Mouse (Mus musculus) forebrain, embryonic 13.5 days (tissue): Measurements from ENCODE around the gene Olfr119. TPM values are rescaled to one million over a fixed set of nuclear protein-coding genes. Genes with fewer than 3 reads are reported as not detected.
"Not testable (repeated sequence)": the region's sequence is repeated elsewhere in the genome, so short reads cannot be mapped to it uniquely, and the experiment has no call there.

Source experiments
- ATAC-seq: fragments of 200-750 bp; cut with Nextera tagmentation; 2 replicates; pipeline ENCODE4 v1.8.0; 2017
- H3K27ac ChIP-seq: fragments of 300-500 bp; sonication (generic); 2 replicates; pipeline ENCODE4 v1.5.1; 2015; ENCODE audit warnings: inconsistent platforms, mild to moderate bottlenecking, moderate library complexity
- H3K27me3 ChIP-seq: fragments of 300-500 bp; sonication (generic); 2 replicates; pipeline ENCODE4 v1.6.1; 2015; ENCODE audit warnings: mild to moderate bottlenecking, inconsistent platforms
- H3K36me3 ChIP-seq: fragments of 300-500 bp; sonication (generic); 2 replicates; pipeline ENCODE4 v1.6.1; 2015; ENCODE audit warnings: mild to moderate bottlenecking, inconsistent platforms; ENCODE audit not compliant: poor library complexity, severe bottlenecking
- H3K4me1 ChIP-seq: fragments of 300-500 bp; sonication (generic); 2 replicates; pipeline ENCODE4 v1.6.1; 2015; ENCODE audit warnings: inconsistent platforms
- H3K4me2 ChIP-seq: fragments of 300-500 bp; sonication (generic); 2 replicates; pipeline ENCODE4 v1.6.1; 2015; ENCODE audit warnings: inconsistent platforms, mild to moderate bottlenecking, moderate library complexity
- H3K4me3 ChIP-seq: fragments of 300-500 bp; sonication (generic); 2 replicates; pipeline ENCODE4 v1.5.1; 2015; ENCODE audit warnings: mild to moderate bottlenecking, inconsistent platforms
- H3K9ac ChIP-seq: fragments of 300-500 bp; sonication (generic); 2 replicates; pipeline ENCODE4 v1.6.1; 2015; ENCODE audit warnings: mild to moderate bottlenecking, inconsistent platforms
- H3K9me3 ChIP-seq: fragments of 300-500 bp; sonication (generic); replicated peaks from 2 replicates; pipeline ENCODE4 v1.6.1; 2016; ENCODE audit warnings: inconsistent platforms
- WGBS: fragments of 180-500 bp; shearing (Covaris S2); methylation state at CpG from one replicate; pipeline ENCODE4 v1.1.7; 2015; 5-methylcytosine and 5-hydroxymethylcytosine counted together
- polyA plus RNA-seq: library from polyadenylated mRNA; unstranded; fragments of >200 nt; fragmentation: Nextera tagmentation; extraction: Ambion mirVana; gene quantifications from 2 replicates; pipeline ENCODE4 v1.2.1, GENCODE M21; 2015

Gene Olfr119
- not detected in 2 replicates for polyA plus RNA-seq

- not testable (repeated sequence) for H3K36me3 ChIP-seq, H3K4me2 ChIP-seq, H3K27ac ChIP-seq, ATAC-seq, H3K9ac ChIP-seq, H3K4me3 ChIP-seq, H3K4me1 ChIP-seq, H3K27me3 ChIP-seq, H3K9me3 ChIP-seq
- 76% methylated on average over 1 of the region's 1 CpGs for WGBS
Measured at GRCm38 (mm10) chr17:37696264-37696663, at the start of gene Olfr119. Gene Olfr119, plus strand, starts transcription at chr17:37696564.

GRCm38 (mm10) chr17:37663682-37664081 is 32.7 kb upstream of the Olfr119 start, which contains the start of gene Olfr117:
Gene Olfr117, minus strand, starts transcription at chr17:37663782.
- Histone ChIP-seq H3K4me1 (no peaks in the 10 kb centered on the region), H3K4me2 (no peak within 1 kb of the TSS), H3K9ac (no peak within 1 kb of the TSS), H3K27ac (no peak within 1 kb of the TSS), H3K9me3 (no peaks in the 10 kb centered on the region), H3K27me3 (no peaks in the 10 kb centered on the region), H3K36me3 (no peaks in the 10 kb centered on the region), H3K4me3 (no peak within 1 kb of the TSS)
- 69% methylated on average over 1 of the region's 1 CpGs for WGBS
- no peak for ATAC-seq

- H3K27ac ChIP-seq = no peak within 1 kb of the TSS
- no peaks in the 10 kb centered on the region for H3K27me3 ChIP-seq
- H3K4me2 ChIP-seq = no peak within 1 kb of the TSS
- no peaks in the 10 kb centered on the region for H3K4me1 ChIP-seq
- 67% methylated on average over 2 of the region's 2 CpGs for WGBS
- H3K36me3 ChIP-seq = no peaks in the 10 kb centered on the region
- ATAC-seq = no peak
- no peak within 1 kb of the TSS for H3K4me3 ChIP-seq
- H3K9me3 ChIP-seq = no peaks in the 10 kb centered on the region
- H3K9ac ChIP-seq = no peak within 1 kb of the TSS
Measured at GRCm38 (mm10) chr17:37666688-37667087, 29.7 kb upstream of the Olfr119 start, which contains the start of gene Olfr118. Gene Olfr118, plus strand, starts transcription at chr17:37666988.

GRCm38 (mm10) chr17:37721508-37721907 is 25.1 kb downstream of the Olfr119 start, which contains the start of gene Olfr120:
Gene Olfr120, plus strand, starts transcription at chr17:37721808.
- no peak for ATAC-seq
- no peak within 1 kb of the TSS for H3K4me2 ChIP-seq
- 67% methylated on average over 1 of the region's 1 CpGs for WGBS
- no peak within 1 kb of the TSS for H3K9ac ChIP-seq
- no peaks in the 10 kb centered on the region for H3K4me1 ChIP-seq
- no peak within 1 kb of the TSS for H3K27ac ChIP-seq
- H3K4me3 ChIP-seq = no peak within 1 kb of the TSS
- H3K36me3 ChIP-seq = no peaks in the 10 kb centered on the region
- H3K9me3 ChIP-seq = no peaks in the 10 kb centered on the region
- no peaks in the 10 kb centered on the region for H3K27me3 ChIP-seq

GRCm38 (mm10) chr17:37738070-37738469 is 41.7 kb downstream of the Olfr119 start:
- Histone ChIP-seq H3K4me1 (no peaks in the 10 kb centered on the region), H3K27ac (no peak overlapping the region), H3K9ac (no peak overlapping the region), H3K9me3 (no peaks in the 10 kb centered on the region; the same call in 1 of the 2 replicates), H3K27me3 (no peaks in the 10 kb centered on the region), H3K4me2 (no peak overlapping the region), H3K4me3 (no peak overlapping the region), H3K36me3 (no peaks in the 10 kb centered on the region)
- no peak for ATAC-seq
- WGBS = 58% methylated on average over 7 of the region's 7 CpGs

Other genes starting within 250 kb of the Olfr119 start
- not detected in 2 replicates for gene Olfr109, start 237.6 kb upstream of the Olfr119 start, polyA plus RNA-seq
- not detected in 2 replicates for gene H2-M2, start 213.0 kb upstream of the Olfr119 start, polyA plus RNA-seq
- not detected in 2 replicates for gene Olfr110, start 204.1 kb upstream of the Olfr119 start, polyA plus RNA-seq
- gene Olfr111, start 188.5 kb upstream of the Olfr119 start, polyA plus RNA-seq = not detected in 2 replicates
- gene Olfr112, start 127.1 kb upstream of the Olfr119 start, polyA plus RNA-seq = not detected in 2 replicates
- not detected in 2 replicates for gene Olfr113, start 118.9 kb upstream of the Olfr119 start, polyA plus RNA-seq
- gene Olfr114, start 103.8 kb upstream of the Olfr119 start, polyA plus RNA-seq = not detected in 2 replicates
- not detected in 2 replicates for gene Olfr115, start 69.5 kb upstream of the Olfr119 start, polyA plus RNA-seq
- gene Olfr116, start 69.4 kb upstream of the Olfr119 start, polyA plus RNA-seq = not detected in 2 replicates
- not detected in 2 replicates for gene Olfr117, start 32.8 kb upstream of the Olfr119 start, polyA plus RNA-seq
- not detected in 2 replicates for gene Olfr118, start 29.6 kb upstream of the Olfr119 start, polyA plus RNA-seq
- not detected in 2 replicates for gene Olfr120, start 25.2 kb downstream of the Olfr119 start, polyA plus RNA-seq
- gene Olfr121, start 52.3 kb downstream of the Olfr119 start, polyA plus RNA-seq = not detected in 2 replicates
- not detected in 2 replicates for gene Olfr122, start 72.0 kb downstream of the Olfr119 start, polyA plus RNA-seq
- gene Olfr123, start 97.0 kb downstream of the Olfr119 start, polyA plus RNA-seq = not detected in 2 replicates
- gene Olfr124, start 103.3 kb downstream of the Olfr119 start, polyA plus RNA-seq = not detected in 2 replicates
- not detected in 2 replicates for gene Olfr125, start 136.4 kb downstream of the Olfr119 start, polyA plus RNA-seq
- not detected in 2 replicates for gene Olfr126, start 150.9 kb downstream of the Olfr119 start, polyA plus RNA-seq
- not detected in 2 replicates for gene Olfr127, start 203.9 kb downstream of the Olfr119 start, polyA plus RNA-seq
- not detected in 2 replicates for gene Olfr128, start 224.0 kb downstream of the Olfr119 start, polyA plus RNA-seq